Mouse (Mus musculus) olfactory bulb, adult 2 months (tissue): ENCODE data around the gene Thoc7. TPM values are rescaled to one million over a fixed set of nuclear protein-coding genes. Genes with fewer than 3 reads are reported as not detected.

Source experiments
- H3K27ac ChIP-seq: fragments of 200-500 bp; 2 replicates; pipeline ENCODE4 v1.5.1; 2012; ENCODE audit warnings: low read depth, low read length; ENCODE audit not compliant: insufficient read depth
- H3K4me1 ChIP-seq: fragments of 200-500 bp; 2 replicates; pipeline ENCODE4 v1.6.1; 2012; ENCODE audit warnings: low read length; ENCODE audit not compliant: control insufficient read depth, insufficient read depth
- H3K4me3 ChIP-seq: fragments of 200-500 bp; 2 replicates; pipeline ENCODE4 v1.5.1; 2012; ENCODE audit warnings: mild to moderate bottlenecking, low read depth, low read length, moderate library complexity; ENCODE audit not compliant: insufficient read depth
- CTCF ChIP-seq: fragments of 200-500 bp; IDR thresholded peaks from 2 replicates; pipeline ENCODE4 v1.5.1; 2012; ENCODE audit warnings: low read depth, mild to moderate bottlenecking, low read length, moderate library complexity; ENCODE audit not compliant: insufficient read depth
- POLR2A ChIP-seq: fragments of 200-500 bp; IDR thresholded peaks from 2 replicates; pipeline ENCODE4 v1.6.1; 2012; ENCODE audit warnings: mild to moderate bottlenecking, low read depth, low read length, moderate library complexity; ENCODE audit not compliant: insufficient read depth
- WGBS: fragments of 180-500 bp; shearing (Covaris S2); methylation state at CpG from one replicate; pipeline ENCODE4 v1.1.7; 2018; 5-methylcytosine and 5-hydroxymethylcytosine counted together
- polyA plus RNA-seq: library from polyadenylated mRNA; stranded (reverse); fragments of >200 nt; gene quantifications from 2 replicates; pipeline ENCODE4 v1.2.4, GENCODE M21; 2012; ENCODE audit warnings: low replicate concordance; ENCODE audit not compliant: missing spikeins, insufficient read depth, insufficient read length

Thoc7 gene
- polyA plus RNA-seq, 1 experiment: 449 TPM

GRCm38 (mm10) chr14:13948345-13948744 lies 13.3 kb downstream of the Thoc7 start:
- H3K4me3 ChIP-seq: no peak overlapping the region
- TF ChIP-seq CTCF: no peak
- no peak for TF ChIP-seq POLR2A
- 61% methylated on average over 7 of the region's 7 CpGs for WGBS
- H3K27ac ChIP-seq: no peak overlapping the region
- peaks cover 2% of the 10 kb centered on the region; the same call in 1 of the 2 replicates for H3K4me1 ChIP-seq

GRCm38 (mm10) chr14:13944686-13945085 lies 17.0 kb downstream of the Thoc7 start:
- 87% methylated on average over 4 of the region's 4 CpGs for WGBS

GRCm38 (mm10) chr14:13934052-13934371 lies 27.6 kb downstream of the Thoc7 start:
- 54% methylated on average over 5 of the region's 5 CpGs for WGBS
- TF ChIP-seq CTCF (no peak), POLR2A (no peak)
- H3K4me1 ChIP-seq: peaks cover 7% of the 10 kb centered on the region; the same call in 1 of the 2 replicates
- H3K4me3 ChIP-seq: no peak overlapping the region
- H3K27ac ChIP-seq: no peak overlapping the region

More at GRCm38 (mm10) chr14:13944686-13945085, 17.0 kb downstream of the Thoc7 start:
- TF ChIP-seq CTCF (no peak), POLR2A (no peak)
- no peak overlapping the region for H3K27ac ChIP-seq
- no peak overlapping the region for H3K4me3 ChIP-seq
- peaks cover 2% of the 10 kb centered on the region; the same call in 1 of the 2 replicates for H3K4me1 ChIP-seq

GRCm38 (mm10) chr14:13933290-13934051 lies 28.2 kb downstream of the Thoc7 start:
- no peak for TF ChIP-seq POLR2A
- Histone ChIP-seq H3K27ac (no peak overlapping the region), H3K4me3 (0 out of 2 replicates have a peak overlapping the region, but pooled peaks have one; percentile 2), H3K4me1 (peaks cover 7% of the 10 kb centered on the region; the same call in 1 of the 2 replicates)
- WGBS: 47% methylated on average over 31 of the region's 31 CpGs

- Histone ChIP-seq H3K4me1 (no peaks in the 10 kb centered on the region), H3K4me3 (no peak overlapping the region), H3K27ac (no peak overlapping the region)
- WGBS: 28% methylated on average over 3 of the region's 3 CpGs
- TF ChIP-seq CTCF: no peak
- TF ChIP-seq POLR2A: no peak
Observed at GRCm38 (mm10) chr14:13917630-13918029, 44.0 kb downstream of the Thoc7 start.

GRCm38 (mm10) chr14:13917208-13917607 lies 44.4 kb downstream of the Thoc7 start:
- 89% methylated on average over 10 of the region's 10 CpGs for WGBS
- Histone ChIP-seq H3K4me1 (no peaks in the 10 kb centered on the region), H3K27ac (no peak overlapping the region), H3K4me3 (no peak overlapping the region)
- TF ChIP-seq CTCF (no peak), POLR2A (no peak)

- no peaks in the 10 kb centered on the region for H3K4me1 ChIP-seq
Observed at GRCm38 (mm10) chr14:13915207-13915606, 46.4 kb downstream of the Thoc7 start.

GRCm38 (mm10) chr14:13914387-13915082 lies 47.1 kb downstream of the Thoc7 start, which contains the start of gene Gm281:
Gene Gm281 (minus strand): TSS chr14:13914478.
- 64% methylated on average over 1 of the region's 1 CpGs for WGBS
- Histone ChIP-seq H3K4me1 (no peaks in the 10 kb centered on the region), H3K4me3 (no peak within 1 kb of the TSS), H3K27ac (no peak within 1 kb of the TSS)
- TF ChIP-seq POLR2A (no peak), CTCF (no peak)

More at GRCm38 (mm10) chr14:13915207-13915606, 46.4 kb downstream of the Thoc7 start:
- no peak overlapping the region for H3K4me3 ChIP-seq
- 62% methylated on average over 4 of the region's 4 CpGs for WGBS
- TF ChIP-seq POLR2A: no peak
- TF ChIP-seq CTCF: no peak
- H3K27ac ChIP-seq: no peak overlapping the region

GRCm38 (mm10) chr14:13910148-13910547 lies 51.5 kb downstream of the Thoc7 start:
- Histone ChIP-seq H3K27ac (no peak overlapping the region), H3K4me1 (no peaks in the 10 kb centered on the region), H3K4me3 (no peak overlapping the region)
- no peak for TF ChIP-seq POLR2A
- no peak for TF ChIP-seq CTCF
- 93% methylated on average over 2 of the region's 2 CpGs for WGBS
